Mouse (Mus musculus) embryonic fibroblast, embryonic 13.5 days (primary cell): ENCODE measurements around the gene Asna1.

ENCODE experiments used
- CTCF ChIP-seq: IDR thresholded peaks from 2 replicates; pipeline ENCODE4 v1.5.1; 2011; ENCODE audit warnings: mild to moderate bottlenecking, control low read depth, low read length, moderate library complexity, borderline replicate concordance; ENCODE audit not compliant: insufficient read depth
- POLR2A ChIP-seq: IDR thresholded peaks from 2 replicates; pipeline ENCODE4 v1.6.1; 2011; ENCODE audit warnings: low read depth, mild to moderate bottlenecking, control low read depth, low read length, moderate library complexity

GRCm38 (mm10) chr8:84973079-84973478, 52.0 kb downstream of the Asna1 start:
- TF ChIP-seq CTCF (no peak), POLR2A (no peak)
